Mouse (Mus musculus) c-Kit-positive CD71-positive TER-119-negative erythroid progenitor cells, embryonic 14.5 days (primary cell): ENCODE measurements around the gene Gm21822.
"Not testable (repeated sequence)": the region's sequence is repeated elsewhere in the genome, so short reads cannot be mapped to it uniquely, and the experiment has no call there.

Experiments used
- DNase-seq: peaks from one replicate; pipeline ENCODE4 v3.0.0-alpha.2; 2013; ENCODE audit warnings: low read depth

Gene Gm21822

DNA sequence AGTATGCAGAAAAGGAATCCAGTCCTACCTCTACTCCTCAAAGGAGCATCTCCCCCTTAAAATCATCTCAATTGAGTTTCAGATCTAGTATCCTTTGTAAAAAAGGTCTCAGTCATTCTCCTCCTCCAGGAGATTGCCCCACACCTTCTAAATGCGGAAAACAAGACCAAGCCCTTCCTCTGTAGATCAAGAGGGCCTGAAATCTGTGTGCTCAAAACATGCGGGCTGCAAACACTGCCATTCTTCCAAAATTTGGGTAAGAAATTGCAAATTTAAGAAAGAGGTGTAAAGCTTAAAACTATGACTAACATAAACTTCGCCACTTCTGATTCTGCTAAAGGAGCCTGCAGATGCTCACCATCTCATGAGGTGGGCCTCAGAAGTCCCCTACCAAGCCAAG is at the start of gene Gm21822:
Gm21822 (plus strand) TSS at position 301 of the 400 bp plus-strand sequence.
- DNase-seq: not testable (repeated sequence)
